Mouse (Mus musculus): ENCODE data around the gene Carf. TPM values are rescaled to one million over a fixed set of nuclear protein-coding genes. Genes with fewer than 3 reads are reported as not detected.

Gene Carf
- polyA plus RNA-seq, 1 experiment from 2014 or later = 6.4 TPM

DNA sequence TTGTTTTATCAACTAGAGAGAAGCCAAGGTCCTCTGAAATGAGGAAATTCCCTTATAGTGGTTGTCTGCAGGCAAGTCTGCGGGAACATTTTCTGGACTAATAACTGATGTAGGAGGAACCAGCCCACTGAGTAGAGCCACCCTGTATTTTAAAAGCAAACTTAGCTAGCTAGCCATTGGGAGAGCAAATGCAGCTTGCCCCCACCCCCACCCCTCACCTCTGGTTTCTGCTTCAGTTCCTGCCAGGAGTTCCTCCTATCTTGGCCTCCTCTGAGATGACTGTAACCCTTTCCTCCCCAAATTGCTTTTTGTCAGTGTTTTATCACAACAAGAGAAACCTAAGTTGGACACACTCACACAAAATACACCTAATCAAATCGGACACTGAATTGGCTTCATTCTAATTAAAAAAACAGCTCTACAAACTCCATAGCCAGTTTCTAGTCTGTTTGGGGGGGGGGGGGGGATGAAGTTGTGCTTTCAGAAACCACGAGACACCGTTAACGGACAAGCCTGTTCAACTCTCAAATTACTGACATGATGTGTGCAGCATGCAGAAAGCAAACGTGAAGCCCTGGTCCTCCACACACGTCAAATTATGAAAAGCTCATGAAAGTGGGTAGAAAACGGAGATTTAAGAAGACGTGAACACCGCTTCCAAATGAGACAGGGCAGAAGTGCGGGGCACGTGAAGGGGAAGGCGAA is 1.3 kb upstream of the Carf start:
- Histone ChIP-seq H3K4me2 (ENCODE audit: low read length) (peak overlapping the region; percentile 82), H3K36me3 (ENCODE audit: control insufficient read depth, insufficient read depth, low read length) (peaks cover 23% of the 10 kb centered on the region), H3K4me3 (ENCODE audit: control insufficient read depth in 1 of 2, insufficient read depth in 1 of 2, low read depth in 1 of 2, low read length in 2 of 2) (peak overlapping the region; percentile 67 to 92), H3K27me3 (ENCODE audit: control insufficient read depth, insufficient read depth, low read length) (no peaks in the 10 kb centered on the region), H3K9me3 (ENCODE audit: control insufficient read depth, low read length) (no peaks in the 10 kb centered on the region), H3K9ac (ENCODE audit: low read length) (peak overlapping the region; percentile 96), H3K27ac (replicated peaks in 1 of 2; ENCODE audit: control insufficient read depth in 1 of 2, insufficient read depth in 1 of 2, low read depth in 2 of 2, low read length in 2 of 2) (no peak overlapping the region; a peak in 1 of 4 replicates), H3K4me1 (ENCODE audit: control insufficient read depth in 2 of 2, insufficient read depth in 2 of 2, low read length in 2 of 2) (peaks cover 3 to 6% of the 10 kb centered on the region in 2 experiments; a peak in 3 of 4 replicates)
- WGBS = 8% methylated on average over 13 of the region's 13 CpGs
- no peak for ATAC-seq (ENCODE audit: insufficient number of reproducible peaks, insufficient read depth, low FRiP score, low read depth)

GRCm38 (mm10) chr1:60097277-60098023 is 597 bp upstream of the Carf start:
- peak overlapping the region; percentile 96 for H3K9ac ChIP-seq (ENCODE audit: low read length)
- H3K4me3 ChIP-seq (ENCODE audit: control insufficient read depth in 1 of 2, insufficient read depth in 1 of 2, low read depth in 1 of 2, low read length in 2 of 2) = peak overlapping the region; percentile 67 to 92
- peaks cover 17% of the 10 kb centered on the region for H3K36me3 ChIP-seq (ENCODE audit: control insufficient read depth, insufficient read depth, low read length)
- peak; percentile 79 for ATAC-seq (ENCODE audit: insufficient number of reproducible peaks, insufficient read depth, low FRiP score, low read depth)
- peak overlapping the region; percentile 86 to 99 for H3K27ac ChIP-seq (replicated peaks in 1 of 2; ENCODE audit: control insufficient read depth in 1 of 2, insufficient read depth in 1 of 2, low read depth in 2 of 2, low read length in 2 of 2)
- H3K4me2 ChIP-seq (ENCODE audit: low read length) = peak overlapping the region; percentile 82
- no peaks in the 10 kb centered on the region for H3K9me3 ChIP-seq (ENCODE audit: control insufficient read depth, low read length)
- H3K27me3 ChIP-seq (ENCODE audit: control insufficient read depth, insufficient read depth, low read length) = no peaks in the 10 kb centered on the region
- under 1% methylated on average over 25 of the region's 25 CpGs for WGBS
- peaks cover 3 to 6% of the 10 kb centered on the region in 2 experiments; a peak in 3 of 4 replicates for H3K4me1 ChIP-seq (ENCODE audit: control insufficient read depth in 2 of 2, insufficient read depth in 2 of 2, low read length in 2 of 2)

GRCm38 (mm10) chr1:60098839-60099238 is 792 bp downstream of the Carf start:
- H3K9me3 ChIP-seq (ENCODE audit: control insufficient read depth, low read length) = no peaks in the 10 kb centered on the region
- H3K27me3 ChIP-seq (ENCODE audit: control insufficient read depth, insufficient read depth, low read length) = no peaks in the 10 kb centered on the region
- H3K4me3 ChIP-seq (ENCODE audit: control insufficient read depth in 1 of 2, insufficient read depth in 1 of 2, low read depth in 1 of 2, low read length in 2 of 2) = peak overlapping the region; percentile 30 to 92
- H3K9ac ChIP-seq (ENCODE audit: low read length) = peak overlapping the region; percentile 96
- H3K4me2 ChIP-seq (ENCODE audit: low read length) = peak overlapping the region; percentile 82
- H3K27ac ChIP-seq (replicated peaks in 1 of 2; ENCODE audit: control insufficient read depth in 1 of 2, insufficient read depth in 1 of 2, low read depth in 2 of 2, low read length in 2 of 2) = peak overlapping the region in 1 of 2 experiments; percentile 99; a peak in 2 of 4 replicates
- ATAC-seq (ENCODE audit: insufficient number of reproducible peaks, insufficient read depth, low FRiP score, low read depth) = no peak
- peaks cover 3 to 6% of the 10 kb centered on the region in 2 experiments; a peak in 3 of 4 replicates for H3K4me1 ChIP-seq (ENCODE audit: control insufficient read depth in 2 of 2, insufficient read depth in 2 of 2, low read length in 2 of 2)
- WGBS = 14% methylated on average over 9 of the region's 9 CpGs
- peaks cover 6% of the 10 kb centered on the region for H3K36me3 ChIP-seq (ENCODE audit: control insufficient read depth, insufficient read depth, low read length)

GRCm38 (mm10) chr1:60104582-60104981 is 6.5 kb downstream of the Carf start:
- H3K4me1 ChIP-seq (ENCODE audit: control insufficient read depth in 2 of 2, insufficient read depth in 2 of 2, low read length in 2 of 2) = no peaks in the 10 kb centered on the region
- no peak for ATAC-seq (ENCODE audit: insufficient number of reproducible peaks, insufficient read depth, low FRiP score, low read depth)

GRCm38 (mm10) chr1:60117721-60118455 is 19.8 kb downstream of the Carf start:
- H3K9ac ChIP-seq (ENCODE audit: low read length) = no peak overlapping the region
- H3K4me1 ChIP-seq (ENCODE audit: control insufficient read depth in 2 of 2, insufficient read depth in 2 of 2, low read length in 2 of 2) = no peaks in the 10 kb centered on the region
- H3K36me3 ChIP-seq (ENCODE audit: control insufficient read depth, insufficient read depth, low read length) = peaks cover 13% of the 10 kb centered on the region
- H3K4me2 ChIP-seq (ENCODE audit: low read length) = no peak overlapping the region
- ATAC-seq (ENCODE audit: insufficient number of reproducible peaks, insufficient read depth, low FRiP score, low read depth) = no peak
- WGBS = 77% methylated on average over 7 of the region's 7 CpGs
- no peak overlapping the region for H3K27ac ChIP-seq (replicated peaks in 1 of 2; ENCODE audit: control insufficient read depth in 1 of 2, insufficient read depth in 1 of 2, low read depth in 2 of 2, low read length in 2 of 2)
- H3K27me3 ChIP-seq (ENCODE audit: control insufficient read depth, insufficient read depth, low read length) = no peaks in the 10 kb centered on the region
- no peaks in the 10 kb centered on the region for H3K9me3 ChIP-seq (ENCODE audit: control insufficient read depth, low read length)
- H3K4me3 ChIP-seq (ENCODE audit: control insufficient read depth in 1 of 2, insufficient read depth in 1 of 2, low read depth in 1 of 2, low read length in 2 of 2) = no peak overlapping the region

More at GRCm38 (mm10) chr1:60104582-60104981, 6.5 kb downstream of the Carf start:
- H3K27ac ChIP-seq (replicated peaks in 1 of 2; ENCODE audit: control insufficient read depth in 1 of 2, insufficient read depth in 1 of 2, low read depth in 2 of 2, low read length in 2 of 2) = no peak overlapping the region
- 97% methylated on average over 1 of the region's 1 CpGs for WGBS
- no peaks in the 10 kb centered on the region for H3K9me3 ChIP-seq (ENCODE audit: control insufficient read depth, low read length)
- H3K4me2 ChIP-seq (ENCODE audit: low read length) = no peak overlapping the region
- no peak overlapping the region for H3K9ac ChIP-seq (ENCODE audit: low read length)
- no peaks in the 10 kb centered on the region for H3K27me3 ChIP-seq (ENCODE audit: control insufficient read depth, insufficient read depth, low read length)
- peaks cover 38% of the 10 kb centered on the region for H3K36me3 ChIP-seq (ENCODE audit: control insufficient read depth, insufficient read depth, low read length)
- no peak overlapping the region for H3K4me3 ChIP-seq (ENCODE audit: control insufficient read depth in 1 of 2, insufficient read depth in 1 of 2, low read depth in 1 of 2, low read length in 2 of 2)

DNA sequence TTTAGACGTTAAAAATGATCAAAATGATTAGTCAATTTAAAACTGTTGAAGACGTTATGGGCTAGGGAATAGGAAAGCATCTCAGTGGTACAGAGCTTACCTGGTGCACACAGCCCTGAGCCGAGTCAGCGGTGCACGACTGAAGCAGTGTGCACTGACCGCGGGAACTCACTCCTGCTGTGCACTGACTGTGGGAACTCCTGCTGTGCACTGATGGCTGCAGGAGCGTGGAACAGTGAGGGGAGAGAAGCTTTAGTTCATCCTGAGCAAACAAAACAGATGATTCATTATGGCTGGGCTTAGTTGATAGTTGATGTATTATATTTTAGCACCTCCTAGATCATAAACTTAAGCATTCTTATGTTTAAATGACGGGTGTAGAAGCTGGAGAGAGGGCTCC is 39.3 kb downstream of the Carf start:
- Histone ChIP-seq H3K36me3 (ENCODE audit: control insufficient read depth, insufficient read depth, low read length) (peaks cover 19% of the 10 kb centered on the region; the same call in 1 of the 2 replicates), H3K9ac (ENCODE audit: low read length) (no peak overlapping the region), H3K9me3 (ENCODE audit: control insufficient read depth, low read length) (no peaks in the 10 kb centered on the region), H3K4me2 (ENCODE audit: low read length) (no peak overlapping the region), H3K27ac (replicated peaks in 1 of 2; ENCODE audit: control insufficient read depth in 1 of 2, insufficient read depth in 1 of 2, low read depth in 2 of 2, low read length in 2 of 2) (no peak overlapping the region), H3K4me3 (ENCODE audit: control insufficient read depth in 1 of 2, insufficient read depth in 1 of 2, low read depth in 1 of 2, low read length in 2 of 2) (no peak overlapping the region), H3K4me1 (ENCODE audit: control insufficient read depth in 2 of 2, insufficient read depth in 2 of 2, low read length in 2 of 2) (no peaks in the 10 kb centered on the region), H3K27me3 (ENCODE audit: control insufficient read depth, insufficient read depth, low read length) (no peaks in the 10 kb centered on the region)
- ATAC-seq (ENCODE audit: insufficient number of reproducible peaks, insufficient read depth, low FRiP score, low read depth) = no peak
- 49% methylated on average over 9 of the region's 9 CpGs for WGBS

DNA sequence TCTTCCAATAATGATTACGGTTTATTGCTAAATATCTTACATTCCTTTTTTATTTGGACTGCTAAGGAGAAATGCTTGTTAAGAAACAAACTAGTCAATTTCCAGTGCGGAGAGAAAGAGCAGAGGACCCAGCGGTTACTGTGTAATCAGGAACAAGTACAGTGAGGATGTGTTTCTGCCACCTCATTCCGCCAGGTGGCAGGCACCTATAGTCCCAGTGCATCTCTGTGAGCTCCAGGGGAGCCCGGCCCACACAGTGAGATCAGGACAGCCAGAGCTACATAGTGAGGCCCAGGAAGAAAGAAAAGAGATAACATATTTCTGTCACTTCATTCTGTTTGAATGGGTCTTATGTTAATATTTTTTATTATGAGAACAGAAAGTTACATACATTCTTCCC is 54.7 kb downstream of the Carf start:
- H3K4me1 ChIP-seq (ENCODE audit: control insufficient read depth in 2 of 2, insufficient read depth in 2 of 2, low read length in 2 of 2) = no peaks in the 10 kb centered on the region
- 67% methylated on average over 5 of the region's 5 CpGs for WGBS
- no peak overlapping the region for H3K4me3 ChIP-seq (ENCODE audit: control insufficient read depth in 1 of 2, insufficient read depth in 1 of 2, low read depth in 1 of 2, low read length in 2 of 2)
- peaks cover 7% of the 10 kb centered on the region for H3K36me3 ChIP-seq (ENCODE audit: control insufficient read depth, insufficient read depth, low read length)
- no peak overlapping the region for H3K27ac ChIP-seq (replicated peaks in 1 of 2; ENCODE audit: control insufficient read depth in 1 of 2, insufficient read depth in 1 of 2, low read depth in 2 of 2, low read length in 2 of 2)
- H3K9ac ChIP-seq (ENCODE audit: low read length) = no peak overlapping the region
- no peak for ATAC-seq (ENCODE audit: insufficient number of reproducible peaks, insufficient read depth, low FRiP score, low read depth)
- no peaks in the 10 kb centered on the region for H3K27me3 ChIP-seq (ENCODE audit: control insufficient read depth, insufficient read depth, low read length)
- no peak overlapping the region for H3K4me2 ChIP-seq (ENCODE audit: low read length)
- no peaks in the 10 kb centered on the region for H3K9me3 ChIP-seq (ENCODE audit: control insufficient read depth, low read length)
